Mouse (Mus musculus): ENCODE measurements around the gene Tnfrsf22. TPM values are rescaled to one million over a fixed set of nuclear protein-coding genes. Genes with fewer than 3 reads are reported as not detected.

Tnfrsf22 gene
- polyA plus RNA-seq, 2 experiments from 2014 or later, result 17.4 to 22.8 TPM

DNA sequence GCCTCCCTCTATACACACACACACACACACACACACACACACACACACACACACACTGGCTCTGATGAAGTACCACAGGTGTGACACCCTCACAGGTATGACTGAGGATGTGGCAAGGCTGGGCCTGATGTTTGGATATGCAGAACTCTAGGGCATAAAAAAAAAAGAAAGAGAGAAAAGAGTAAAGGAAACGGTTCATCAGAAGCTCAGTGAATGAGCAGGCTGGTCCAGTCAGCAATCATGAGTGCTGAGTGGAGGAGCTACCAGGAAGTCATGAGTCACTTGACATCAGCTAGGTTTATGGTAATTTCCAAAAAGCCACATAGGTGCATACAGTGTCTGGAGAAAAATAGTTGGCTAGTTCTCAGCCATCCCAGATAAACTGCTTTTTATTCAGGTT is 20.0 kb downstream of the Tnfrsf22 start:
- peak; percentile 77 for ATAC-seq

DNA sequence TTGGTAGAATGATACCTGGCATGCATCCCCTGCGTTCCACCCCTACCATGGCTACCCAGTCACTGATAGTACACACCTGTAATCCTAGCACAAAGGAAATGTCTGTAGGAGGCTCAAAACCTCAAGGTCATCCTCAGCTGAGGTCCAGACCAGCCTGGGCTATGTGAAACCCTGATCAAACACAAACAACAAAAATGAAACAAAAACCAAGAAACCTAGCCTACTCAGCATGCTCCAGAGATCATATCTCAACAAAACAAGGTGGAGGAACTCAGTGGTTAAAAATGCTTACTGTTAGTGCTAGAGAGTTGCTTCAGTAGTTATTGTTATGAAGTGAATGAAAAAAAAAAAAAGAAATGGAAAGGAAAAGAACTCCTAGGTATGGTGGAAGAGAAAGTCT is 20.9 kb downstream of the Tnfrsf22 start, which contains the start of gene Tnfrsf26:
Gene Tnfrsf26 (minus strand): TSS at position 183 of the 400 bp plus-strand sequence.
- ATAC-seq, result peak; percentile 52

DNA sequence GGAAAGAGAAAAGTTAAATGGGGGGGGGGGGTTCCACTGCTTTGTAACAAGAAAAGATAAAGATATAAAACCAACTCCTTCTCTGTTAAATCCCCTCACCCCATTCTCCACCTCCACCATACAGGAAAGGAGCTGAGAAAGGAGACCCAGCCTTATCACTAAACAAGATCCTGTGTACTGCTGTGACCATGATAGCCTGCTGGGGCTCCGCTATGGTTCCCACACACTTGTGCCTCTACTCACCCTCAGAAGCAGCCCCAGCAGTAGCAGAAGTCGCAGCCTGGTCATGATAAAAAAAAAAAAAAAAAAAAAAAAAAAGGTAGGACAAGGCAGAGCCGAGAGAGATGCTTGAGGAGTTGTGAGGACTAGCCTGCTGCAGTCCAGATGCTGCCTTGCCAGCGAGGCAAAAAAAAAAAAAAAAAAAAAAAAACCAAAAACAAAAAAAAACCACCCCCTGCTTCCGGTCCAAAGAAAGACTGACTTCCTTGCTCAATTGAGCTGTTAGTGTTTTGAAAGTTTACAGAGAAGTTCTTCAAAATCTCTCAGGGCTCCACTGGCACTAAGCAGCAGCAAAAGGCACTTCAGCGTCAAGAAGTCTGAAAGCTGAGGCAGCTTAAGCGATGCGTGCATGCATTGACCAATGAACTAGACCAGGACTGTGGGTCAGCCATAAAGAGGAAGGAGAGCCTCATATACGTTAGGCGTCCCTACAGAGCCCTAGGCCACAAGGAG is 21.7 kb downstream of the Tnfrsf22 start:
- peak; percentile 18 for ATAC-seq

DNA sequence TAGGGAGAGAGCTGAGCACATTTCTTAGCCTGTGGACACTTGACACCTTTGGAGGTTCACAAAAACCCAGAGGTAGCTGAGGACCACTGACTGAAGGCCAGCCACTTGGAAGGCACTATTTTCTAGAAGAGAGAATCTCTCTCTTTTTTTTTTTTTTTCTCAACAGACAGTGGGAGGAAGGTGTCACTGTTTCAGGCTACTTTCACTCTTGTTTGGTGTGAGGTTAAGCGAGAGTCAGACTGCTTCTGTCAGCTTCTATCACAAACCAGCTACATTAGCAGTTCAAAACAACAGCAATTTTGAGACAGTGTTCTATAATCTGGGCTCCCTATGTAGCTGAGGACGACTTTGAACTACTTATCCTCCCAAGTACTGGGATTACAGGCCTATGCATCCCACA is 23.3 kb downstream of the Tnfrsf22 start:
- peak; percentile 20 for ATAC-seq

DNA sequence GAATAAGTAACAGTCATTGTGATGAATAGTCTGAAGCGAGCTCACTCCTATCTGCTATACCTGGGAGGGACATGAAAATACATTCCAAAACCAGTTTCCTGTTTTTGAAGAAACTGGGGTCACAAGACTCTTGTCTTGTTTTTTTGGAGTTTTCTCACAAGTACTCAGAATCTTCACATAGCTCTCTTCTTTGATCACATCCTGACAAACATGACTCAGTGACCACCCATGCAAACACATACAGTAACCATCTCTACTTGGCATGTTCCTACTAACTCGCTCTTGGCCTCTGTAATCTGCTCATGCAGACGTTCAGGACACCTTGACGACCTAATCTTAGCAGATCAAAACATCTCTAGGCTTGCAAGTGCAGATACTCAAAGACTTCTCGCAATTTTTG is 24.3 kb downstream of the Tnfrsf22 start:
- peak; percentile 23 for ATAC-seq

DNA sequence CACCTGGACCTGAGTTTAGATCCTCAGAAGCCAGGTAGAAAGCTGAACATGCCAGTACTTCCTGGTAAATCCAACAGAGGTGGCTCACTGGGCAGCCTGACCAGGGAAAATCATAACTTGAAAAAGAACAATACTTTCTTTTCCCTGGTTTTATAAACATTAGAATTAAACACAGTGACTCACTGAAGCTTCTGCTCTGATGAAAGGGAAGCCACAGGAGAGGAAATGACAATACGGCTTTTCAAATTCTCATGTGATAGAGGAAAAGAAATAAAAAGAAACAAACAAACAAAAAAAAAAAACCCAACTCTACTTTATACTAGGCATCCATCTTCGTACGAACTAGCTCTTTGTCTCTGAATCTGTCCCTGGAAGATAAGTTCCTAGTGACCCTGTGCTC is 24.9 kb downstream of the Tnfrsf22 start:
- ATAC-seq, result peak; percentile 5

DNA sequence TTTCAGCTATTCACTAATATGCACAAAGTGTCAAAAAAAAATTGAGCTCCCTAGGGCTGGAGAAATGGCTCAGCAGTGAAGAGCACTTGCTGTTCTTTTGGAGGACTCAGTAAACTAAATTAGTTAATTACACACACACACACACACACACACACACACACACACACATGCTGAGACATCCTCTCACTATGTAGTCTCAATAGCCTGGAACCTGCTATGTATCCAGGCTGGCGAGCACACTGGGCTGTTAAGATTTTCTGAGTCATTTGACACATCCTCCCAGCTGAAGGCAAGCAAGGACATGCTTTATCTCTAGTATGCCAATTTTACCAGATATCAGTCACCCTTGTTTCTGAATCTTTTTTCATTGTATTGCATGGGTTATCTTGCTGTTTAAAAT is 28.5 kb downstream of the Tnfrsf22 start:
- no peak for ATAC-seq

DNA sequence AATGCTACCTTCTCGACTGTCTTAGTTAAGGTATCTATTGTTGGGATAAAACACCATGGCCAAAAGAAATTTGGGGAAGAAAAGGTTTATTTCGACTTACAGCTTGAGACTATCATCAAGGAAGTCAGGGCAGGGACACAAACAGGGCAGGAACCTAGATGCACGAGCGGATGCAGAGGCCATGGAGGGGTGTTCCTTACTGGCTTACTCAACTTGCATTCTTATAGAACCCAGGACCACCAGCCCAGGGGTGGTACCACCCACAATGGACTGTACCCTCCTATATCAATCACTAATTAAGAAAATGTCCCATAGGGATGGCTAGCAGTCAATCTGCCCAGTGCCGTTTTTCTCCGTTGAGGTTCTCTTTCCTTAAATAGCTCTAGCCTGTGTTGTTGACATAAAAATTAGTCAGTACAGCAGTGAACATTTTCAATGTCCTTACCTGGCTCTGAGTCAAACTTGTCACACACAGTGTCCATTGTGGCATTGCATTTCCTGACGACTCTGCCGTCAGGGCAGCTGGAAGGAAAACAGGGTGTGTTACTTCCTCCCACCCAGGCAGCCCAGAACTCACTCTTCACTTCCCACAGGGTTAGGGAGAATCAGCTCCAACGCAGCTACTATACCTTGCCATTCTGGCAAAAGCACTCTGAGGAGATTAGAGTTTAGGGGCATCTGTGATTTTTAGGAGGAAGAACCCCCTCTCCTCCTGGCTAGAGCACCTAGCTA is 34.9 kb downstream of the Tnfrsf22 start:
- no peak for ATAC-seq

DNA sequence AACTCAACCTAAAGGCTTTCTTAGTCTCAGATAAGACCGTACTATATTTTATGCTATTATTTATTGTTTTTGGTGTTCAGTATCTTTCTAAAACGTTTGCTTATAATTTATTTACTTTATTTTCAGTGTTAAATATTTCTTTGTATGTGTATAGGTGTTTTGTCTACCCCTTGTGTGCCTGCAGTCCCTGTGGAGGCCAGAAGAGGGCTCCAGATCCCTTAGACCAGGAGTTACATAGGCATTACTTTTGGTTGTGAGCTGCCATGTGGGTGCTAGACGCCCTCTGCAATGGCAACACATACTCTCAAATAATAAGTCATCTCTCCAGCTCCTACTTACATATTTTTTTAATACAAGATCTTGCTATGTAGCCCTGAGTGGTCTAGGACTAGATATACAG is 37.2 kb downstream of the Tnfrsf22 start:
- ATAC-seq, result no peak

DNA sequence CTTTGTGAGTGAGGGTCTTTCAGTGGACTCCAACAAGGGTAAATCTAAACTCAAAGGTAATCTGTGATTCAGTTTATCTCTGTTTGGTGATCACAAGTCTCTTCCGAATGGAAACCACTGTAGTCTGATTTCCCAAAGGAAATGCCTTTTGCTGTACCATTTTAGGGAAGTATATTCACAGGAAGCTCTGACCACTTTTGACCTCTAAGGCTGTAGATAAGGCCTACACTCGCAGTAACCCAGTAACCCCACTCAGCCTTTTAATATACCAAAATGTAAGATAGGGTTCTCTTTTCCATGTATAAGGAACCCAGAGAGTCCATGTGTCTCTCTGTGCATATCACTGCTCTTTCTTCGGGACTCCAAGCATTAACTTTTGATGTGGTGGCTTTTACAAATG is 44.1 kb downstream of the Tnfrsf22 start:
- ATAC-seq, result no peak

DNA sequence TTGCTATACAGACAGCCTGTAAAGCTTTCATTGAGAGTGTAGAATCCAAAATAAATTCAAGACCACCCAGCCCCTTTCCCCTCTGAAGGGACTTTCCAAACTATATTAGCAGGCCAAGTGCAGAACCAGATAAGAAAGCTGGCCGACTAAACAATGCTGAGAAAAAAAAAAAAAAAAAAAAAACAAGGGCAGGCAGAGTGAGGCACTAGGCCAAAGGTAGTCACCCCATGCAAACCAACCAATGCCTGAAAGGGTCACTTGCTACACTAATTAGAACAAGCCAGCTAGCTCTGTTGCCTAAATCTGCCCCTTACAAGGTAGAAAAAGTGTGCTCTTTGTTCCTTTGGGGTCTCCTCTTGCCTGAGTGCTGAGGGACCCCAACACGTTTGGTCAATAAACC is 44.6 kb downstream of the Tnfrsf22 start:
- no peak for ATAC-seq

DNA sequence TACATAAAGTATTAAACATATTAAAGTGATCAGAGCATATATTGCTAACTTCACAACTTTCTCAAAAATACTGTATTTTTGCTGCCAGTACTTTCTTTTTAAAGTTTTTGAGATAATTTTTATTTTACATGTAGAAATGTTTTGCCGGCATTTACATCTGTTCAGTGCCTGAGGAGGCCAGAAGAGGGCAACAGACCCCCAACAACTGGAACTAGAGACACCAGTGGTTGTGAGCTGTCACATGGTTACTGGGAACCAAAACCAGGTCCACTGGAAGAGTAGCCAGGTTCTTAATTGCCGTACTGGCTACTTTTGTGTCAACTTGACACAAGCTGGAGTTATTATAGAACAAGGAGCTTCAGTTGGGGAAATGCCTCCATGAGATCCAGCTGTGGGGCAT is 47.8 kb downstream of the Tnfrsf22 start:
- ATAC-seq, result no peak

DNA sequence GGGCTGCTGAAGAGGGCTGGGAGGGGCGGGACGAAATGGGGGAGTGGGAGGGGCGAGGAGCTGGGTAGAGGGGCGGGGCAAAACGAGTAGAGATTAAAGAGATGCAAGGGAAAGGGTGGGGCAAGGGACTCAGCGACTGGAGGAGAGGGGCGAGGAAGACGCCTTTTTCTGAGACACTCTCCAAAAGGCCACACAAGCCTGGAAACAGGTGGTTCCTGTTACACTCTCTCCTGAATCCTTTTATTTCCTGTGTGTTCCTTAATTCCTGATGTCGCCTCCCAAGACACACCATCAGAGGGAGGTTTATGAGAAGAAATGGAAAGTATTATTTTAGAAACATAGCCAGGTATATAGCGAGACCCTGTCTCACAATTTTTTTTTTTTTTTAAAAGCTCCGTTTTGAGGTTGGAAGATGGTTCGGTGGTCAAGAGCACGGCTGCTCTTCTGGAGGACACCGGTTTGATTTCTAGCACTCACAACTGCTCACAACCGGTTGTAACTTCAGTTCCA is 49.2 kb downstream of the Tnfrsf22 start:
- no peak for ATAC-seq

DNA sequence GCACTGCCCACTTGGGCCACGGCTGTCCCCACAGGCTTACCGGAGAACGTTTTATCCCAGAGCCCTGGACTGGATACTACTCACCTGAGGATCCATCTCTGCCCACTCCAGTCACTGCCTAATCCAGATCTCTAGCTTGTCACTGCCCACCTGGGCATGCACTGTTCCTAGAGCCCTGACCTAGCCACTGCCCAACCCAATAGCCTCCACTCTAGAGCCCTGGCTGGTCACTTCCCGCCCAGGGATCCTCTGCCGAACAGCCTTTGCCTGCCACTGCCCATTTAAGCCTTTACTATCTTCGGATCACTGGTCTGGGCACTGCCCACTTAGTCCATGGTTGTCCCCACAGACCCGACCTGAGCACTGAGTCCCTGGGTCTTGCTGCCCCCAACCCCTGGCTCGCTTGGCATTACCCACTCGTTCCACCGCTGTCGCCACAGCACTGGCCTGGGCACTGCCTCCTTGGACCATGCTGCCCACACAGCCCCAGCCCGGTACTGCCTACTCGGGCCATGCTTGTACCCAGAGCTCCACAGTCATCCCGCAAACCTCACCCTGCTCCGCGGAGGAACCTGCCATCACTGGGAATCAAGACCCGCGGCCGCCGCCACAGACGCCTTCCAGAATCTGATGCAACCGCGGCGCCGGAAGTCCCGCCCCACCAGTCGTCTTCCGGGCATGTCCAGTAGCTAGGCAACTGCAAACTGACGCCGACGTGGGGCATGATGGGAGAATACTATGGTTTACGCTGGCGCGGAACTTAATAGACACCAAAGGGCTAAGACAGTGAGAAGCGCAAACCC is 49.8 kb downstream of the Tnfrsf22 start, which contains the start of gene Cars:
Gene Cars (minus strand): TSS at position 663 of the 803 bp plus-strand sequence.
- ATAC-seq, result peak; percentile 99

DNA sequence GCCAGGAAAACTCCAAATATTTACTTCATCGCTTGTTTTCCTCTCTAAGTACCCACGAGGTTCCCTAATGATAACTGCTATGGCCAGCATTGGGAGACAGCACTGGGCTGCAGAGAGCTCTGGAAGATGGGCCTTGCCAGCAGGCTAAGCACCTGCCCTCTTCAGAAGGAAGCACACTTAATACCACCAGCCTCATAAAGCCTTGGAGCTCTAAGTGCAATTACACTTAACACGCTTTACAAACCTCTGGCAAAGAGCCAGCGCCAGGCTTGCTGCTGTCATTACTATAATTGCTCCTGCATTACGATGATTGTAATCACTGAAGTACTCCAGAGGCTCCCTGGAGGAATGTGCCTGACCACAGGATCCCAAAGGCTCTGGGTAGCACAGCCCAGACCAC is 54.6 kb downstream of the Tnfrsf22 start:
- no peak for ATAC-seq

DNA sequence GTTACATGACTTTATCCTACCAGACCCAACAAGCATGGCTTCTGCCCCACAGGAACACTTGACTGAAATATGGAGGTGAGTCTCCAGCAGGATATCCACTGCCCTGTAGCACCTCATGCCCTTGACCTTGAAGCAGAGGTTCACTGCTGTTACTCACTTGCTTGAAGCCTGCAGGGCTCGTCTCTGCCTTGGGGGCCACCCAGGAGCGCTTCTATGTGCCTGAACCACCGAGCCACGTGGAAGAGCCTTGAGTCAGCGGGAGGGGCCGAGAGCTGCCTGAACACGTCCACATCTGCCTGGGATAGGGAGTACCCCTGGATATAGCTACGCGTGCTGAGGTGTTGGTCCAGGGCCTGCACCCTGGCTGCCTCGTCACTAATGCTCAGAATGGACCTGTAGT is 57.2 kb downstream of the Tnfrsf22 start:
- no peak for ATAC-seq

DNA sequence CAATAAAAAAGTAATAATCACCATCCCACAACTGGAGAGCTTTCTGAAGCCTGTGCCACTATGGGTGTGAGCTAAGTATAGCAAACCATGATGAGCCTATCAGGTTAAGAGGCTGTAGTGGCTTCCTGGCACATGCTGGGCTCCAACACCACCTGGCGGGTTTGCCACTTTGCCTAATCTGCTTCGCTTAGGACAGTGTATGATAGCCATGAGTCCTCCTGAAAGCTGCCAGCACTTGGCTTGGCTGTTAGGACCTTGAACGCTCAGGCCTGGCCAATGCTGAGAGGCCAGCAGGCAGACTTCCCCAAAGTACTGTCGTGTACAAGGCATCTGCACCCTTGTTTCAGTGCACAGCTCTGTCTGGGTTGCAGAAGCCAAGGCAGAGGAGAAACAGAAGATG is 61.5 kb downstream of the Tnfrsf22 start:
- no peak for ATAC-seq

DNA sequence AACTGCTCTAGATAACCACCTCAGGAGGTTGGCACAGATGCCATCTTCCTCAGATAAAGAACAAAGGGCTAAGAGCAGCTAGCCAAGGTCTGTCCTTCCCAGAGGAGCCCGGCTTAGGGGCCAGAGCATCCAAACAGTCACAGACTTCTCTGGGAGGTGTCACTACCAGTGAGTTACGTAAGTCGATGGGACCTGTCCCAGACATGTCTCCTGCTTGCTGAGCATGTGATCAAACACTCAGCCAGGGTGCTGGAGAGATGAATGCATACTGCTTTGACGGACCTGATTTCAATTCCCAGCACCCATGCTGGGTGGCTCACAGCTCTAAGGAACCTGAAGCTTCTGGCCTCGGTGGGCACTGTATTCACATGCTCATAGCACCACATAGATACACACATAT is 61.9 kb downstream of the Tnfrsf22 start:
- no peak for ATAC-seq

Other genes starting within 250 kb of the Tnfrsf22 start
- 1 to 10 TPM in 1 of 2 experiments, under 1 TPM in 1; 0.87 to 1.3 TPM for gene Cdkn1c, start 188.6 kb downstream of the Tnfrsf22 start, polyA plus RNA-seq (2017; shearing (Covaris generic))
- not detected for gene Slc22a18, start 175.9 kb downstream of the Tnfrsf22 start, polyA plus RNA-seq (2017; shearing (Covaris generic))
- under 1 TPM in 1 of 2 experiments, not detected in 1; 0.58 TPM for gene Phlda2, start 146.5 kb downstream of the Tnfrsf22 start, polyA plus RNA-seq (2017; shearing (Covaris generic))
- gene Nap1l4, start 100.6 kb downstream of the Tnfrsf22 start, polyA plus RNA-seq (2017; shearing (Covaris generic)), result 100 to 1,000 TPM; 288 to 395 TPM
- 10 to 100 TPM; 29.5 to 51.5 TPM for gene Cars, start 49.6 kb downstream of the Tnfrsf22 start, polyA plus RNA-seq (2017; shearing (Covaris generic))
- 100 to 1,000 TPM; 111 to 143 TPM for gene Tnfrsf26, start 20.9 kb downstream of the Tnfrsf22 start, polyA plus RNA-seq (2017; shearing (Covaris generic))
- gene Tnfrsf23, start 36.2 kb upstream of the Tnfrsf22 start, polyA plus RNA-seq (2017; shearing (Covaris generic)), result 1 to 10 TPM; 2.6 to 4.3 TPM
- gene Osbpl5, start 107.3 kb upstream of the Tnfrsf22 start, polyA plus RNA-seq (2017; shearing (Covaris generic)), result 10 to 100 TPM; 17.2 to 31.0 TPM
- gene Mrgprg, start 117.3 kb upstream of the Tnfrsf22 start, polyA plus RNA-seq (2017; shearing (Covaris generic)), result not detected
- 10 to 100 TPM in 1 of 2 experiments, 1 to 10 TPM in 1; 5.7 to 11.7 TPM for gene Mrgpre, start 134.8 kb upstream of the Tnfrsf22 start, polyA plus RNA-seq (2017; shearing (Covaris generic))
- gene Nadsyn1, start 173.2 kb upstream of the Tnfrsf22 start, polyA plus RNA-seq (2017; shearing (Covaris generic)), result 10 to 100 TPM; 20.7 to 28.5 TPM
- gene Dhcr7, start 173.5 kb upstream of the Tnfrsf22 start, polyA plus RNA-seq (2017; shearing (Covaris generic)), result 10 to 100 TPM; 47.4 to 52.1 TPM
- not detected for gene Gm498, start 217.2 kb upstream of the Tnfrsf22 start, polyA plus RNA-seq (2017; shearing (Covaris generic))

Data from CD4-positive, CD25-positive, alpha-beta regulatory T cell, adult 4 months (primary cell).